Mouse (Mus musculus) liver, embryonic 12.5 days (tissue): Measurements from ENCODE around the gene Cdkn2d. TPM values are rescaled to one million over a fixed set of nuclear protein-coding genes. Genes with fewer than 3 reads are reported as not detected.
A peak's percentile ranks its signal among the peaks of the same experiment; 100 is the strongest.
"Not testable (repeated sequence)": the region's sequence is repeated elsewhere in the genome, so short reads cannot be mapped to it uniquely, and the experiment has no call there.

Experiments
- ATAC-seq: fragments of 200-750 bp; cut with Nextera tagmentation; 2 replicates; pipeline ENCODE4 v1.8.0; 2017; ENCODE audit warnings: moderate number of reproducible peaks, mild to moderate bottlenecking, moderate library complexity
- H3K27ac ChIP-seq: fragments of 300-500 bp; sonication (generic); 2 replicates; pipeline ENCODE4 v1.5.1; 2016; ENCODE audit warnings: mild to moderate bottlenecking
- H3K27me3 ChIP-seq: fragments of 300-500 bp; sonication (generic); replicated peaks from 2 replicates; pipeline ENCODE4 v1.6.1; 2016; ENCODE audit warnings: mild to moderate bottlenecking, moderate library complexity
- H3K36me3 ChIP-seq: fragments of 300-500 bp; sonication (generic); 2 replicates; pipeline ENCODE4 v1.6.1; 2016; ENCODE audit warnings: mild to moderate bottlenecking, moderate library complexity
- H3K4me1 ChIP-seq: fragments of 300-500 bp; sonication (generic); 2 replicates; pipeline ENCODE4 v1.6.1; 2016
- H3K4me2 ChIP-seq: fragments of 300-500 bp; sonication (generic); 2 replicates; pipeline ENCODE4 v1.6.1; 2016; ENCODE audit warnings: mild to moderate bottlenecking, moderate library complexity
- H3K4me3 ChIP-seq: fragments of 300-500 bp; sonication (generic); 2 replicates; pipeline ENCODE4 v1.5.1; 2016; ENCODE audit warnings: mild to moderate bottlenecking, moderate library complexity
- H3K9ac ChIP-seq: fragments of 300-500 bp; sonication (generic); 2 replicates; pipeline ENCODE4 v1.6.1; 2016; ENCODE audit warnings: mild to moderate bottlenecking, moderate library complexity
- H3K9me3 ChIP-seq: fragments of 300-500 bp; sonication (generic); replicated peaks from 2 replicates; pipeline ENCODE4 v1.6.1; 2016; ENCODE audit warnings: mild to moderate bottlenecking, moderate library complexity
- WGBS: fragments of 180-500 bp; shearing (Covaris S2); methylation state at CpG from one replicate; pipeline ENCODE4 v1.1.7; 2016; ENCODE audit not compliant: insufficient replicate concordance; 5-methylcytosine and 5-hydroxymethylcytosine counted together
- polyA plus RNA-seq: library from polyadenylated mRNA; unstranded; fragments of >200 nt; fragmentation: Nextera tagmentation; extraction: Ambion mirVana; gene quantifications from 2 replicates; pipeline ENCODE4 v1.2.1, GENCODE M21; 2016

Cdkn2d gene
- polyA plus RNA-seq, 1 experiment from 2014 or later: 87.4 TPM

- no peaks in the 10 kb centered on the region for H3K9me3 ChIP-seq
- 0 out of 2 replicates have a peak overlapping the region, but pooled peaks have one; percentile 70 for H3K27ac ChIP-seq
- ATAC-seq: no peak
- H3K36me3 ChIP-seq: peaks cover 100% of the 10 kb centered on the region
- WGBS: 83% methylated on average over 8 of the region's 8 CpGs
- H3K4me2 ChIP-seq: no peak overlapping the region
- H3K4me3 ChIP-seq: no peak overlapping the region
- no peak overlapping the region for H3K9ac ChIP-seq
- H3K4me1 ChIP-seq: peaks cover 40% of the 10 kb centered on the region
- H3K27me3 ChIP-seq: no peaks in the 10 kb centered on the region
Measured at GRCm38 (mm10) chr9:21273094-21273493, 18.1 kb downstream of the Cdkn2d start.

GRCm38 (mm10) chr9:21272391-21272790, 18.8 kb downstream of the Cdkn2d start:
- H3K27me3 ChIP-seq: no peaks in the 10 kb centered on the region
- H3K27ac ChIP-seq: no peak overlapping the region
- 84% methylated on average over 9 of the region's 9 CpGs for WGBS
- no peak overlapping the region for H3K4me3 ChIP-seq
- no peaks in the 10 kb centered on the region for H3K9me3 ChIP-seq
- H3K9ac ChIP-seq: no peak overlapping the region
- H3K36me3 ChIP-seq: peaks cover 100% of the 10 kb centered on the region
- no peak overlapping the region for H3K4me2 ChIP-seq
- H3K4me1 ChIP-seq: peaks cover 43% of the 10 kb centered on the region
- ATAC-seq: no peak

GRCm38 (mm10) chr9:21269590-21269989, 21.6 kb downstream of the Cdkn2d start:
- not testable (repeated sequence) for H3K27ac ChIP-seq, H3K4me3 ChIP-seq, H3K27me3 ChIP-seq, H3K9me3 ChIP-seq, H3K9ac ChIP-seq, H3K4me2 ChIP-seq, ATAC-seq
- peaks cover 48% of the 10 kb centered on the region for H3K4me1 ChIP-seq
- WGBS: 60% methylated on average over 5 of the region's 5 CpGs
- H3K36me3 ChIP-seq: peaks cover 84% of the 10 kb centered on the region

GRCm38 (mm10) chr9:21268305-21268704, 22.9 kb downstream of the Cdkn2d start:
- no peak for ATAC-seq
- Histone ChIP-seq H3K9me3 (no peaks in the 10 kb centered on the region), H3K27ac (no peak overlapping the region), H3K36me3 (peaks cover 71% of the 10 kb centered on the region), H3K4me1 (peaks cover 46% of the 10 kb centered on the region), H3K27me3 (no peaks in the 10 kb centered on the region), H3K9ac (no peak overlapping the region), H3K4me2 (no peak overlapping the region), H3K4me3 (no peak overlapping the region)
- 92% methylated on average over 16 of the region's 16 CpGs for WGBS

GRCm38 (mm10) chr9:21266889-21267288, 24.3 kb downstream of the Cdkn2d start:
- H3K36me3 ChIP-seq: peaks cover 57% of the 10 kb centered on the region
- ATAC-seq: no peak
- peak overlapping the region; percentile 100 for H3K27ac ChIP-seq
- peak overlapping the region; percentile 83 for H3K4me2 ChIP-seq
- H3K27me3 ChIP-seq: no peaks in the 10 kb centered on the region
- H3K9me3 ChIP-seq: no peaks in the 10 kb centered on the region
- H3K9ac ChIP-seq: peak overlapping the region; percentile 98
- peak overlapping the region; percentile 98 for H3K4me3 ChIP-seq
- peaks cover 58% of the 10 kb centered on the region for H3K4me1 ChIP-seq
- WGBS: 86% methylated on average over 5 of the region's 5 CpGs

- Histone ChIP-seq H3K27ac (peak overlapping the region; percentile 100), H3K27me3 (no peaks in the 10 kb centered on the region), H3K4me1 (peaks cover 65% of the 10 kb centered on the region), H3K9me3 (no peaks in the 10 kb centered on the region), H3K4me2 (peak overlapping the region; percentile 83), H3K4me3 (peak overlapping the region; percentile 98), H3K36me3 (peaks cover 44% of the 10 kb centered on the region), H3K9ac (peak overlapping the region; percentile 98)
- ATAC-seq: no peak
- WGBS: 5% methylated on average over 11 of the region's 11 CpGs
Measured at GRCm38 (mm10) chr9:21265611-21266010, 25.6 kb downstream of the Cdkn2d start.

GRCm38 (mm10) chr9:21265000-21265561, 26.1 kb downstream of the Cdkn2d start, which contains the start of gene Atg4d:
Atg4d (plus strand) TSS chr9:21265293.
- H3K9ac ChIP-seq: peak within 1 kb of the TSS; percentile 98
- peaks cover 39% of the 10 kb centered on the region for H3K36me3 ChIP-seq
- peak within 1 kb of the TSS; percentile 98 for H3K4me3 ChIP-seq
- H3K9me3 ChIP-seq: no peaks in the 10 kb centered on the region
- ATAC-seq: peak; percentile 92
- WGBS: under 1% methylated on average over 49 of the region's 49 CpGs
- peak within 1 kb of the TSS; percentile 83 for H3K4me2 ChIP-seq
- peak within 1 kb of the TSS; percentile 100 for H3K27ac ChIP-seq
- H3K4me1 ChIP-seq: peaks cover 69% of the 10 kb centered on the region
- H3K27me3 ChIP-seq: no peaks in the 10 kb centered on the region

GRCm38 (mm10) chr9:21264272-21264999, 26.8 kb downstream of the Cdkn2d start:
- Histone ChIP-seq H3K4me3 (peak overlapping the region; percentile 98), H3K9me3 (no peaks in the 10 kb centered on the region), H3K4me2 (peak overlapping the region; percentile 83), H3K36me3 (peaks cover 32% of the 10 kb centered on the region), H3K4me1 (peaks cover 69% of the 10 kb centered on the region), H3K9ac (peak overlapping the region; percentile 73), H3K27ac (peak overlapping the region; percentile 100), H3K27me3 (no peaks in the 10 kb centered on the region)
- ATAC-seq: peak; percentile 81
- WGBS: 9% methylated on average over 17 of the region's 17 CpGs

- Histone ChIP-seq H3K4me2 (no peak overlapping the region), H3K4me3 (no peak overlapping the region), H3K4me1 (peaks cover 48% of the 10 kb centered on the region), H3K9me3 (no peaks in the 10 kb centered on the region), H3K27ac (no peak overlapping the region), H3K9ac (no peak overlapping the region), H3K36me3 (peaks cover 6% of the 10 kb centered on the region), H3K27me3 (0 out of 2 replicates have a peak, but pooled peaks cover 8% of the 10 kb centered on the region)
- 35% methylated on average over 2 of the region's 2 CpGs for WGBS
- no peak for ATAC-seq
Measured at GRCm38 (mm10) chr9:21261831-21262230, 29.4 kb downstream of the Cdkn2d start.

- Histone ChIP-seq H3K4me2 (no peak overlapping the region), H3K9ac (no peak overlapping the region), H3K4me3 (no peak overlapping the region), H3K4me1 (peaks cover 36% of the 10 kb centered on the region), H3K27ac (no peak overlapping the region), H3K27me3 (0 out of 2 replicates have a peak, but pooled peaks cover 8% of the 10 kb centered on the region), H3K36me3 (no peaks in the 10 kb centered on the region), H3K9me3 (no peaks in the 10 kb centered on the region)
- ATAC-seq: no peak
- WGBS: 56% methylated on average over 6 of the region's 6 CpGs
Measured at GRCm38 (mm10) chr9:21260491-21261040, 30.6 kb downstream of the Cdkn2d start.

GRCm38 (mm10) chr9:21256349-21256748, 34.9 kb downstream of the Cdkn2d start:
- not testable (repeated sequence) for H3K4me2 ChIP-seq, H3K36me3 ChIP-seq, ATAC-seq, H3K9me3 ChIP-seq, H3K4me1 ChIP-seq, H3K9ac ChIP-seq, H3K4me3 ChIP-seq, H3K27ac ChIP-seq
- 50% methylated on average over 4 of the region's 4 CpGs for WGBS
- peaks cover 37% of the 10 kb centered on the region for H3K27me3 ChIP-seq

- no peak overlapping the region for H3K4me3 ChIP-seq
- H3K9ac ChIP-seq: no peak overlapping the region
- H3K36me3 ChIP-seq: no peaks in the 10 kb centered on the region
- H3K27me3 ChIP-seq: peaks cover 54% of the 10 kb centered on the region
- peaks cover 9% of the 10 kb centered on the region; the same call in 1 of the 2 replicates for H3K4me1 ChIP-seq
- no peaks in the 10 kb centered on the region for H3K9me3 ChIP-seq
- no peak for ATAC-seq
- no peak overlapping the region for H3K4me2 ChIP-seq
- H3K27ac ChIP-seq: no peak overlapping the region
Measured at GRCm38 (mm10) chr9:21254690-21255089, 36.5 kb downstream of the Cdkn2d start.
